Mouse (Mus musculus): ENCODE results near the gene Gm13030. TPM values are rescaled to one million over a fixed set of nuclear protein-coding genes. Genes with fewer than 3 reads are reported as not detected.
"Not testable (repeated sequence)": the region's sequence is repeated elsewhere in the genome, so short reads cannot be mapped to it uniquely, and the experiment has no call there.

Gene Gm13030
- polyA plus RNA-seq, 1 experiment from 2014 or later, result not detected

DNA sequence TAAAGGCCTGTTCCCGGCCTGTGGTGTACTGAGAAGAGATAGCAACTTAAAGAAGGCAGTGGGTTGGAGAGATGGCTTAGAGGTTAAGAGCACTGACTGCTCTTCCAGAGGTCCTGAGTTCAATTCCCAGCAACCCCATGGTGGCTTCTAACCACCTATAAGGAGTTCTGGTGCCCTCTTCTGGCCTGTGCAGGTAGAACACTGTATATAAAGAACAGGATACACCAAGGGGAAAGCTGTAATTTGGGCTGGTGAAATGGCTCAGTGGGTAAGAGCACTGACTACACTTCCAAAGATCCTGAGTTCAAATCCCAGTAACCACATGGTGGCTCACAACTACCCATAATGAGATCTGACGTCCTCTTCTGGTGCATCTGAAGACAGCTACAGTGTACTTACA lies 49.6 kb downstream of the Gm13030 start:
- not testable (repeated sequence) for H3K27ac ChIP-seq (replicated peaks; ENCODE audit: low read depth, low read length); H3K4me1 ChIP-seq (ENCODE audit: control insufficient read depth, insufficient read depth, low read length)
- 83% methylated on average over 2 of the region's 2 CpGs for WGBS

GRCm38 (mm10) chr4:138821036-138821435 lies 52.7 kb downstream of the Gm13030 start:
- Histone ChIP-seq H3K36me3 (replicated peaks; ENCODE audit: control insufficient read depth, insufficient read depth, low read depth, low read length) (no peaks in the 10 kb centered on the region), H3K9me3 (replicated peaks; ENCODE audit: control insufficient read depth, low read length) (no peaks in the 10 kb centered on the region), H3K4me1 (ENCODE audit: control insufficient read depth, insufficient read depth, low read length) (no peaks in the 10 kb centered on the region), H3K27me3 (ENCODE audit: control insufficient read depth, insufficient read depth, low read length) (no peaks in the 10 kb centered on the region), H3K4me3 (ENCODE audit: low read depth, low read length) (no peak overlapping the region), H3K9ac (replicated peaks; ENCODE audit: low read length) (no peak overlapping the region), H3K4me2 (ENCODE audit: low read depth, low read length) (no peak overlapping the region), H3K27ac (replicated peaks; ENCODE audit: low read depth, low read length) (no peak overlapping the region)
- DNase-seq (ENCODE audit: low spot score) (no peak), ATAC-seq (replicated peaks; ENCODE audit: insufficient number of reproducible peaks, low FRiP score, low TSS enrichment, low read depth) (no peak)
- 81% methylated on average over 2 of the region's 2 CpGs for WGBS

More for the DNA sequence above, 49.6 kb downstream of the Gm13030 start:
- ATAC-seq (replicated peaks; ENCODE audit: insufficient number of reproducible peaks, low FRiP score, low TSS enrichment, low read depth); H3K36me3 ChIP-seq (replicated peaks; ENCODE audit: control insufficient read depth, insufficient read depth, low read depth, low read length); DNase-seq (ENCODE audit: low spot score); H3K27me3 ChIP-seq (ENCODE audit: control insufficient read depth, insufficient read depth, low read length); H3K9me3 ChIP-seq (replicated peaks; ENCODE audit: control insufficient read depth, low read length); H3K9ac ChIP-seq (replicated peaks; ENCODE audit: low read length); H3K4me3 ChIP-seq (ENCODE audit: low read depth, low read length); H3K4me2 ChIP-seq (ENCODE audit: low read depth, low read length): not testable (repeated sequence)

Other genes with a start within 250 kb of the Gm13030 start
- gene Vwa5b1, start 238.1 kb downstream of the Gm13030 start, polyA plus RNA-seq (2014; fragmentation: Nextera tagmentation; extraction: Ambion mirVana), result 0.11 and 0.24 TPM in 2 replicates
- 0.28 and 0.48 TPM in 2 replicates for gene Pla2g2c, start 149.2 kb downstream of the Gm13030 start, polyA plus RNA-seq (2014; fragmentation: Nextera tagmentation; extraction: Ambion mirVana)
- 1.1 and 1.4 TPM in 2 replicates for gene Ubxn10, start 136.8 kb downstream of the Gm13030 start, polyA plus RNA-seq (2014; fragmentation: Nextera tagmentation; extraction: Ambion mirVana)
- gene Pla2g2f, start 116.3 kb downstream of the Gm13030 start, polyA plus RNA-seq (2014; fragmentation: Nextera tagmentation; extraction: Ambion mirVana), result not detected in 2 replicates
- gene Pla2g2d, start 98.2 kb downstream of the Gm13030 start, polyA plus RNA-seq (2014; fragmentation: Nextera tagmentation; extraction: Ambion mirVana), result 0.43 and 1.1 TPM in 2 replicates
- 0.87 and 1.5 TPM in 2 replicates for gene Pla2g5, start 10.5 kb downstream of the Gm13030 start, polyA plus RNA-seq (2014; fragmentation: Nextera tagmentation; extraction: Ambion mirVana)
- gene Pla2g2e, start 4.0 kb upstream of the Gm13030 start, polyA plus RNA-seq (2014; fragmentation: Nextera tagmentation; extraction: Ambion mirVana), result not detected in 2 replicates
- gene Otud3, start 40.0 kb upstream of the Gm13030 start, polyA plus RNA-seq (2014; fragmentation: Nextera tagmentation; extraction: Ambion mirVana), result 3.9 and 4.2 TPM in 2 replicates
- gene Rnf186, start 93.1 kb upstream of the Gm13030 start, polyA plus RNA-seq (2014; fragmentation: Nextera tagmentation; extraction: Ambion mirVana), result not detected in 2 replicates
- gene Tmco4, start 98.9 kb upstream of the Gm13030 start, polyA plus RNA-seq (2014; fragmentation: Nextera tagmentation; extraction: Ambion mirVana), result 1.7 and 2.2 TPM in 2 replicates
- 0.49 and 0.56 TPM in 2 replicates for gene Htr6, start 201.6 kb upstream of the Gm13030 start, polyA plus RNA-seq (2014; fragmentation: Nextera tagmentation; extraction: Ambion mirVana)
- gene Nbl1, start 219.0 kb upstream of the Gm13030 start, polyA plus RNA-seq (2014; fragmentation: Nextera tagmentation; extraction: Ambion mirVana), result 91.6 and 106 TPM in 2 replicates